Mouse (Mus musculus) heart, postnatal 0 days (tissue): ENCODE data around the gene Rps6ka5.

ENCODE experiments used
- CTCF ChIP-seq: IDR thresholded peaks from 2 replicates; pipeline ENCODE4 v1.5.1; 2016; ENCODE audit warnings: antibody characterized with exemption, control low read depth, low read depth
- EP300 ChIP-seq: IDR thresholded peaks from 2 replicates; pipeline ENCODE4 v1.6.1; 2016; ENCODE audit warnings: antibody characterized with exemption, low read depth

- TF ChIP-seq CTCF (no peak), EP300 (no peak)
Observed at GRCm38 (mm10) chr12:100527753-100528152, 199.0 kb downstream of the Rps6ka5 start.
